Mouse (Mus musculus) heart, embryonic 11.5 days (tissue): Measurements from ENCODE around the gene Olfr965. TPM values are rescaled to one million over a fixed set of nuclear protein-coding genes. Genes with fewer than 3 reads are reported as not detected.
"Not testable (repeated sequence)": the region's sequence is repeated elsewhere in the genome, so short reads cannot be mapped to it uniquely, and the experiment has no call there.

ENCODE experiments used
- ATAC-seq: fragments of 200-750 bp; cut with Nextera tagmentation; replicated peaks from 2 replicates; pipeline ENCODE4 v1.8.0; 2017; ENCODE audit warnings: moderate library complexity; ENCODE audit not compliant: insufficient number of reproducible peaks, low FRiP score, low TSS enrichment
- H3K27ac ChIP-seq: fragments of 300-500 bp; sonication (generic); 2 replicates; pipeline ENCODE4 v1.5.1; 2014; ENCODE audit warnings: mild to moderate bottlenecking, low read depth, low read length
- H3K27me3 ChIP-seq: fragments of 300-500 bp; sonication (generic); 2 replicates; pipeline ENCODE4 v1.6.1; 2014; ENCODE audit warnings: mild to moderate bottlenecking, low read length, mixed read lengths; ENCODE audit not compliant: control insufficient read depth, insufficient read depth
- H3K36me3 ChIP-seq: fragments of 300-500 bp; sonication (generic); 2 replicates; pipeline ENCODE4 v1.6.1; 2014; ENCODE audit warnings: mild to moderate bottlenecking, low read length, moderate library complexity, mixed read lengths; ENCODE audit not compliant: control insufficient read depth, insufficient read depth
- H3K4me1 ChIP-seq: fragments of 300-500 bp; sonication (generic); 2 replicates; pipeline ENCODE4 v1.6.1; 2014; ENCODE audit warnings: low read length; ENCODE audit not compliant: control insufficient read depth, insufficient read depth
- H3K4me2 ChIP-seq: fragments of 300-500 bp; sonication (generic); 2 replicates; pipeline ENCODE4 v1.6.1; 2014; ENCODE audit warnings: mild to moderate bottlenecking, moderate library complexity
- H3K4me3 ChIP-seq: fragments of 300-500 bp; sonication (generic); 2 replicates; pipeline ENCODE4 v1.5.1; 2014; ENCODE audit warnings: low read depth, low read length
- H3K9ac ChIP-seq: fragments of 300-500 bp; sonication (generic); 2 replicates; pipeline ENCODE4 v1.6.1; 2014; ENCODE audit warnings: mild to moderate bottlenecking, low read depth, low read length, moderate library complexity
- H3K9me3 ChIP-seq: fragments of 300-500 bp; sonication (generic); replicated peaks from 2 replicates; pipeline ENCODE4 v1.6.1; 2016; ENCODE audit warnings: low read length; ENCODE audit not compliant: control insufficient read depth
- WGBS: fragments of 180-500 bp; shearing (Covaris S2); extraction: QIAGEN DNeasy Blood & Tissue Kit; methylation state at CpG from one replicate; pipeline ENCODE4 v1.1.7; 2014; ENCODE audit not compliant: insufficient replicate concordance; 5-methylcytosine and 5-hydroxymethylcytosine counted together
- polyA plus RNA-seq: library from polyadenylated mRNA; unstranded; fragments of >200 nt; fragmentation: Nextera tagmentation; extraction: Ambion mirVana; gene quantifications from 2 replicates; pipeline ENCODE4 v1.2.1, GENCODE M21; 2014

Gene Olfr965
- not detected in 2 replicates for polyA plus RNA-seq

DNA sequence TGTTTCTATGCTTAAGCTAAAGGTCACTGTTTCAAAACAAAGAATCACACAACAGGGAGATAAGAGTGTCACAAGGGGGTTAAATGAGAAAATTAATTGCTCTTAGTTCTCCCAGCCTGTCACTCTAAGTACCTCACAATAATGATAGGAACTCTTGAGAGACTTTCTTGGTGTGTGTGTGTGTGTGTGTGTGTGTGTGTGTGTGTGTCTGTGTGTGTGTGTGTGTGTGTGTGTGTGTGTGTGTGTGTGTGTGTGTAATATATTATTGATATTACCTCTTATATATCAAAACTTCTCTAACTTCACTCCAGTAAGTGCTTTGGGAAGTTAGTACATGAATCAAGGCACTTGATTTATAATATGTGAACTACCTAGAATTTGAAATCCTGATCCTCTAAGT is at the start of gene Olfr965:
Gene Olfr965, plus strand, starts transcription at position 301 of the 400 bp plus-strand sequence.
- H3K27ac ChIP-seq = no peak within 1 kb of the TSS
- no peaks in the 10 kb centered on the region for H3K4me1 ChIP-seq
- H3K27me3 ChIP-seq = no peaks in the 10 kb centered on the region
- no peak for ATAC-seq
- H3K9me3 ChIP-seq = no peaks in the 10 kb centered on the region
- H3K36me3 ChIP-seq = no peaks in the 10 kb centered on the region
- no peak within 1 kb of the TSS for H3K4me2 ChIP-seq
- no peak within 1 kb of the TSS for H3K9ac ChIP-seq
- no peak within 1 kb of the TSS for H3K4me3 ChIP-seq

DNA sequence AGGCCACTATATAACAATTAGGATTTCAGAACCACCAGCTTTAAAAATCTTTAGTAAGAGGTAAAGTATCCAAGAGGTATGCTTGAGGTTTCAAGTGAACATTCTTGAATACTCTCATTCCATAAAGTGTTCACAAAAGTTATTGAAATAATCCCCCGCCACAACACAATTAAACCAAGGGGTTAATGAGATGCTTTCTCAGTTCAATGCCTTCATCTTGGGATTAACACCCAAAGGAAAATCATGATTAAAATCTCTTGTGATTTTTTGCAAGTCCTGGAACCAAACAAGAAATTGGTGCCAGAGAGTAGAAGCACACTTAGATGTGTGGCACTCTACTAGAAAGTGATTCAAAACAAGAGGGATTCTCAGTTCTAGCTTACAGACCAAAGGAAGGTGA is 44.2 kb upstream of the Olfr965 start, which contains the start of gene Olfr963:
Gene Olfr963, plus strand, starts transcription at position 301 of the 400 bp plus-strand sequence.
- Histone ChIP-seq H3K4me1 (no peaks in the 10 kb centered on the region), H3K27ac (no peak within 1 kb of the TSS), H3K4me3 (no peak within 1 kb of the TSS), H3K4me2 (no peak within 1 kb of the TSS), H3K27me3 (no peaks in the 10 kb centered on the region), H3K9ac (no peak within 1 kb of the TSS), H3K36me3 (no peaks in the 10 kb centered on the region), H3K9me3 (no peaks in the 10 kb centered on the region)
- WGBS = 83% methylated on average over 1 of the region's 1 CpGs
- no peak for ATAC-seq

DNA sequence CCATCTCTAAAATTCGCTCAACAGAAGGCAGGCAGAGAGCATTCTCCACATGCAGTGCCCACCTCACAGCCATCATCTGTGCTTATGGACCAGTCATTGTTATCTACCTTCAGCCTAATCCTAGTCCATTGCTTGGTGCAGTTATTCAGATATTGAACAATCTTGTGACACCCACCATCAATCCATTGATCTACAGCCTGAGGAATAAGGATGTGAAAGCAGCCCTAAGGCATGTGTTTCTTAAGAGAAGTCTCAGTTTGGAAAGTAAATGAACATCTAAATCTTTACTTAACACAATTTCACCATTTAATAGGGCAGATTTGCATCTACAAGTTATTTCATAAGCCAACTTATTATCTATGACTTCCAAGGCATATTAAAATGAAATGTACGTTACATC is 41.4 kb upstream of the Olfr965 start:
- Histone ChIP-seq H3K4me1 (no peaks in the 10 kb centered on the region), H3K9me3 (no peaks in the 10 kb centered on the region), H3K4me2 (no peak overlapping the region), H3K36me3 (no peaks in the 10 kb centered on the region), H3K27me3 (no peaks in the 10 kb centered on the region), H3K4me3 (no peak overlapping the region), H3K27ac (no peak overlapping the region), H3K9ac (no peak overlapping the region)
- no peak for ATAC-seq
- 78% methylated on average over 2 of the region's 2 CpGs for WGBS

DNA sequence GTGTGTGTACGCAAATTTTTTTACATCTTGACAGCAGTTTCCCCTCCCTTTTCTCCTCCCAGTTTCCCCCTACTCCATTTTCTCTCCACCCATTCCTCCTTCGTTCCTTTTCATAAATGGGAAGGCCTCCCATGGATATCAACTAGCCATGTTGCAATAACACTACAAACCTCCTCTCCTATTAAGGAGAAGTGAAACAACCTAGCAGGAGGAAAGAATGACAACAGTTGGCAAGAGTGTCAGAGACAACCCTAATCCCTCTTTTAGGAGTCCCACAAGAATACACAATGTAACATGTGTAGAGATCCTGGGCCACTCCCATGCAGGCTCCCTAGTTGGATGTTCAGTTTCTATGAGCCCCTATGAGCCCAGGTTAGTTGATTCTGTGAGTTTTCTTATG is 36.3 kb upstream of the Olfr965 start:
- no peaks in the 10 kb centered on the region for H3K27me3 ChIP-seq
- H3K36me3 ChIP-seq = no peaks in the 10 kb centered on the region
- 71% methylated on average over 2 of the region's 2 CpGs for WGBS
- ATAC-seq = no peak
- no peaks in the 10 kb centered on the region for H3K4me1 ChIP-seq
- H3K4me3 ChIP-seq = no peak overlapping the region
- no peak overlapping the region for H3K27ac ChIP-seq
- no peak overlapping the region for H3K9ac ChIP-seq
- H3K4me2 ChIP-seq = no peak overlapping the region
- no peaks in the 10 kb centered on the region for H3K9me3 ChIP-seq

DNA sequence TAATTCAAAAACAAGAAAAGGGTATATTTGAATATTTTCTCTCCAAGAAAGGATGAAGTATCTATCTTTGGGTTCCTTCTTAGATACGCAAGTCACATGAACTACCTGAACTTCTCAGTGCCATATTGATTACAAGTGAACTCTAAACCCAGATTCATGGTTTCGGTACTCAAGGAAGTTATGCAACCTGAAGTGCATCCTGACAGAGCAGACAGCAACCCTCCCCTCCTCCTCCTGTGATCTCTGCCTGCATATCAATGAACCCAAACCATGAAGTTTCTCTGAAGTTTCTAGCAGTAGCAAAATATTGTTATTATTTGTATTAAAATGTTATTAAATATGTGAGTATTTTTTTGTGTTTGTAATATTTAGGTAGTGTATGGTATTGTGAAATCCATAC is 32.6 kb upstream of the Olfr965 start:
- H3K9me3 ChIP-seq = no peaks in the 10 kb centered on the region
- no peaks in the 10 kb centered on the region for H3K36me3 ChIP-seq
- no peaks in the 10 kb centered on the region for H3K4me1 ChIP-seq
- H3K27ac ChIP-seq = no peak overlapping the region
- H3K4me2 ChIP-seq = no peak overlapping the region
- WGBS = 83% methylated on average over 2 of the region's 2 CpGs
- H3K4me3 ChIP-seq = no peak overlapping the region
- ATAC-seq = no peak
- H3K9ac ChIP-seq = no peak overlapping the region
- no peaks in the 10 kb centered on the region for H3K27me3 ChIP-seq

DNA sequence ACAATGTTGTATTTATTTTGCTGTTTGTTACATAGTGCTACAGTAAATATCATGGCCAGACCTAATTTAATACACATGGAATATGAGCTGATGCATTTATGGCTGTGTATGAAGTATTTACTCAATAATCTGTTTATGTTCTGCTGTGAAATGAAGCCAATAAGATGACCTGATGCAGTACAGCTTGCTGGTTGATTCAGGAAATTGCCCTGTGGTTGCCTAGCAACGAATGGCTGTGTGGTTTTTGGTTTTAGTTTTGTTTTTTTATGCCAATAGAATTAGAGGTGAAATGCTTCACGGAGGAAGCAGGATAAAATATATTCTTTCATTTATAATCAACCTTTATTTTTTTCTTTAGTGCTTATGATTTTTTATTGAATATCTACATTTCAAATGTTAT is 31.9 kb upstream of the Olfr965 start:
- Histone ChIP-seq H3K27me3 (no peaks in the 10 kb centered on the region), H3K4me1 (no peaks in the 10 kb centered on the region), H3K4me3 (no peak overlapping the region), H3K9ac (no peak overlapping the region), H3K4me2 (no peak overlapping the region), H3K27ac (no peak overlapping the region), H3K9me3 (no peaks in the 10 kb centered on the region), H3K36me3 (no peaks in the 10 kb centered on the region)
- ATAC-seq = no peak
- WGBS = 62% methylated on average over 2 of the region's 2 CpGs

DNA sequence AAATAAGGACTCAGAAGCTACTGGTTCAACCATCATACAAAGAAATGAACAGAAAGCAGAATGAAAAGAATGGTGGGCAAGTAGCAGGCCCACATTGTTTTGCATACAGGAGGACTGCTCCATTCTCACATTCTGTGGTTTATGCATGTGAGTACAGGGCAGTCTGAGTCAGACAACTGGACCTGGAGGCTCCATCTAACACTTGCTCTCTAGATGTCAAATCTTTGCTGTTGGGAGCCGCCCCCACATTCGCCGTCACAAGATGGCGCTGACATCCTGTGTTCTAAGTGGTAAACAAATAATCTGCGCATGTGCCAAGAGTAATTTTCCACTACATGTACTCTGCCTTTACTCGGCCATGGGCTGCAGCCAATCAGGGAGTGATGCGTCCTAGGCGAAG is 10.0 kb upstream of the Olfr965 start:
- not testable (repeated sequence) for H3K27ac ChIP-seq, H3K9me3 ChIP-seq, ATAC-seq, H3K4me2 ChIP-seq, H3K9ac ChIP-seq, H3K4me3 ChIP-seq, H3K27me3 ChIP-seq, H3K36me3 ChIP-seq, H3K4me1 ChIP-seq
- WGBS = 83% methylated on average over 7 of the region's 8 CpGs

DNA sequence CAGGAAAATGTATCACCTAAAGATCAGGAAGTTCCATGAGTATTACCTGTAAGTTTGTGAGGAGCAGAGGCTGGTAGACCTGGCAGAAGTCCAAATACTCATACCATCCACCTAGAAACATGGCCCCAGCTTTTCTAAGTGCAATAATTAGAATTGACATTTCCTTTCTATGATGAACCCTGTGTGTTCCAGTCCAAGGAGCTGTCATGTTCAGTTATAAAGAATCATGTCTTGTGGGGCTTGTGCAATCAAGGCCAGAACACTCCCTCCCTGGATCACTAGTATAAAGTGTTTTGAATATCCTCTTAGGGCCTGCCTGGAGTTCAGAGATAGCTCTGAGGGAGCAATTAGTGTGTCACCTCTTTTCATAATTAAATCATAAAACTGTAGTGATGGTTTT is 4.1 kb upstream of the Olfr965 start, which contains the start of gene Olfr149:
Gene Olfr149, minus strand, starts transcription at position 101 of the 400 bp plus-strand sequence.
- Histone ChIP-seq H3K4me3 (no peak within 1 kb of the TSS), H3K9ac (no peak within 1 kb of the TSS), H3K27me3 (no peaks in the 10 kb centered on the region), H3K9me3 (no peaks in the 10 kb centered on the region), H3K27ac (no peak within 1 kb of the TSS), H3K36me3 (no peaks in the 10 kb centered on the region), H3K4me1 (no peaks in the 10 kb centered on the region), H3K4me2 (no peak within 1 kb of the TSS)
- no peak for ATAC-seq

DNA sequence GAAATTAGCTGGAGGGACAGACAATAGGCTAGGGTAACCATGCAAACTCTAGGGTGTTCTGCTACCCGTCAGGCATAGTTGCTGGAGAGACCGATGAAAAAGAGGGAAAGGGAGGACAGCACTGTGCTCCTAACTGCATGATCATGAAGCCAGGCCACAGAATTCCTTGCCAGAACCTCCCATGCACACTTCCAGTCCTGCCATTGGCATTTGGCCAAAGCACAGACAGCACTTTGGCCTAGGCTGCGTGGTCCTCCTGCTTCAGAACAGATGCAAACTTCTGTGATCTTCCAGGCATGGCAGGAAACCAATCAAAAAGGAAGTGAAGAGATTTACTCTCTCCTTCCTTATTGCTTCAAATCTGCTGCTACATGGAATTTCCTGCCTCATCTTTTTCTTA is 2.2 kb upstream of the Olfr965 start:
- H3K4me2 ChIP-seq = no peak overlapping the region
- no peaks in the 10 kb centered on the region for H3K27me3 ChIP-seq
- WGBS = 62% methylated on average over 3 of the region's 3 CpGs
- ATAC-seq = 0 out of 2 replicates have a peak, but pooled peaks have one; percentile 42
- H3K27ac ChIP-seq = no peak overlapping the region
- H3K4me3 ChIP-seq = no peak overlapping the region
- H3K36me3 ChIP-seq = no peaks in the 10 kb centered on the region
- no peak overlapping the region for H3K9ac ChIP-seq
- H3K4me1 ChIP-seq = no peaks in the 10 kb centered on the region
- H3K9me3 ChIP-seq = no peaks in the 10 kb centered on the region
